8 mouse cellular contexts compared by ENCODE assay signal in genomic region chr6:48912033-48912432, GRCm38 (mm10). TPM values are rescaled to one million over a fixed set of nuclear protein-coding genes. Genes with fewer than 3 reads are reported as not detected.
A peak's percentile ranks its signal among the peaks of the same experiment; 100 is the strongest.
DNase-seq lines count a peak whose midpoint lies in the region.

No protein-coding gene starts in this region.

- intact Hi-C loops in gastrocnemius, postnatal 36 days (cut with DNase I): loop anchor here (5.0 kb wide), 1 partner anchor 95 kb away; no protein-coding TSS in a partner anchor

- peak; percentile 5 for DNase-seq in gastrocnemius, adult 18-20 months (ENCODE audit: low spot score)
- no peak for DNase-seq in gastrocnemius, postnatal 36 days
- DNase-seq in right cerebral cortex, adult 2 months (ENCODE audit: low spot score in 2 of 2): peak; percentile 2 to 4
- no peak for DNase-seq in right cerebral cortex, postnatal 25 days
- peak; percentile 21 for DNase-seq in embryo, embryonic 10 days (ENCODE audit: low spot score)
- peak; percentile 52 for DNase-seq in retina, postnatal 1 day
- DNase-seq in right cerebral cortex, postnatal 4 days: no peak
- DNase-seq in cerebellum, adult 9-10 months: no peak

RNA-seq across cellular contexts. Expression of gene 1600015I10Rik, which starts 17.7 kb away (rescaled TPM):
- total RNA-seq in gastrocnemius, adult 18-20 months (2021): not detected
- not detected for total RNA-seq in gastrocnemius, postnatal 36 days (2021)

RNA-seq across cellular contexts. Expression of gene Aoc1, which starts 39.3 kb away (rescaled TPM):
- total RNA-seq in gastrocnemius, adult 18-20 months (2021): not detected
- not detected for total RNA-seq in gastrocnemius, postnatal 36 days (2021)

Comparison
In these comparisons a context has a peak if more than half of its experiments do, and no peak if none do; other contexts are left out.
1. DNase-seq: peak in gastrocnemius, adult 18-20 months (single experiment), right cerebral cortex, adult 2 months (2 of 2), embryo, embryonic 10 days (single experiment) and retina, postnatal 1 day (single experiment); none in gastrocnemius, postnatal 36 days (0 of 2), right cerebral cortex, postnatal 25 days (single experiment), right cerebral cortex, postnatal 4 days (single experiment) and cerebellum, adult 9-10 months (single experiment).